Mouse (Mus musculus) CD4-positive, CD25-positive, alpha-beta regulatory T cell, adult 4 months (primary cell): ENCODE results near the gene Sphk2. TPM values are rescaled to one million over a fixed set of nuclear protein-coding genes. Genes with fewer than 3 reads are reported as not detected.
A peak's percentile ranks its signal among the peaks of the same experiment; 100 is the strongest.

ENCODE experiments used
- ATAC-seq: one replicate; pipeline ENCODE4 v1.8.0; 2017
- polyA plus RNA-seq, 2 experiments: library from polyadenylated mRNA; unstranded; fragments of 100-300 nt; shearing (Covaris generic); gene quantifications; one replicate each; pipeline ENCODE4 v1.2.1; 2017

Gene Sphk2
- polyA plus RNA-seq, 2 experiments from 2014 or later = 15.2 to 21.1 TPM

GRCm38 (mm10) chr7:45709677-45710355 lies 8.0 kb downstream of the Sphk2 start:
- no peak for ATAC-seq

- no peak for ATAC-seq
Observed at GRCm38 (mm10) chr7:45709036-45709435, 8.8 kb downstream of the Sphk2 start.

DNA sequence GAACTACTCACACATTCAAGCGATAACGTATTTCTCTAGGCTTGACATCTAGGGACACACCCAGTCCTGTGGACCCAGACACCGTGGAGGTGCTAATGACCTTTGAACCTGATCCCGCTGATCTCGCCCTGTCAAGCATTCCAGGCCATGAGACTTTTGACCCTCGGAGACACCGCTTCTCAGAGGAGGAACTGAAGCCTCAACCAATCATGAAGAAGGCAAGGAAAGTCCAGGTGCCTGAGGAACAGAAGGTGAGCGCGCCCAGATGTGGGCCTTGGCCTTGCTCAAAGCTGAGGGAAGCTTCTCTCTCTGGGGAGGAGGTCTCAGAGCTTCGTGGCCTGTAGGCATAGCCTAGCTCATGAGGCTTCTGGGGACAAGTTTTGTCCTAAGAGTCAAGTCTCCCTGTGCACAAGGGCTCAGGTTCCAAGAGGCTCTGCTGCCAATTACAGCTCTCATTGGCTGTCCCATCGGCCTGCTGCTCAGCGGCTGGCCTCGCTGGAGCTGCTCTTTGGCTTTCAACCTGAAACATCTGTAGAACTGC lies 9.5 kb downstream of the Sphk2 start:
- ATAC-seq = no peak

DNA sequence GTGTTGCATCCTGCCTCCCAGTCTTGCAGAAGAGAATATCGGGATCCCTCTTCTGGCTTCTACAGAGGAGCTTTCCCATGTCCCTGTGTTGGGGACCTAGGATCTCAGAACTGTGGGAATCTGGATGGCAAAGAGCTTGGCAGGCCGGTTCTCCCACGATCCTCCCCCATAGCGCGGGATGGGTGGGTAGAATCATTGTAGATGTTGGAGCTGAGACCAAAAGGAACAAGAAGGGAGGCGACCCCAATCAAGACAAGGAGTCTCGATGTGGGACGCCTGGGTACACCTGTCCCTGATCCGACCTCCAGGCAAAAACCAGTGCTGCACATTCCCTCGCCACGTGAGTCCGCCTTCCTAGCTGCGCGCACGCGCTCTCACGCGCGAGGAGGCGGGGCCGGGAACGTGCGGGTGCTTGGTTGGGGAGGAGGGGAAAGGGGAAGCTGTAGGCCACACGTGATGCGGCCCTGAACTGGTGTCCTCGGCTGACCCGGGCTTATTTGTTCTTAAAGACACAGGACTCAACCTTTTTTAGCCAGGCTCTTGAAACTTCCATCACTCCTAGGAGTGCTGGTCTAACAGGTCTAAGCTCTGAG lies 10.3 kb downstream of the Sphk2 start:
- ATAC-seq = peak; percentile 24

GRCm38 (mm10) chr7:45706721-45707241 lies 11.0 kb downstream of the Sphk2 start:
- ATAC-seq = peak; percentile 10

DNA sequence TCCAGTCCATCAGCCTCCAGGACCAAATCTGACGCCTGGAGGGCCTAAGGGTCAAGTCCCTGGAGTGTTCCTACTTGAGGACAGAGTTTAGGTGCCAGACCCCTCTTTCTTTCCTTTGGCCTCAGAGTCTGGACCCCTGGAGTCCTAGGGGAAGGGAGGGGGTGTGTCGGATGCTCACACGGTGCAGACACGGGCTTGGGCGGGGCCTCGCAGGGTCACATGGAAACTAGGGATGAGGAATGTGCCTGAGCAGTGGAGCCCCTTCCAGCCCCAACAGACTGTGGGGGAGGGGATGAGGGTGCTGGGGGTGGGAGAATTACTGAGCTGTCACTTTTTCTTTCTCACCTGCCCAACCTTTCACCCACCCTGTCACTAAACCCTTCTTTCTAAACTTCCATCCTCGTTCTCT lies 11.9 kb downstream of the Sphk2 start:
- ATAC-seq = no peak

GRCm38 (mm10) chr7:45705443-45705864 lies 12.3 kb downstream of the Sphk2 start:
- no peak for ATAC-seq

- peak; percentile 80 for ATAC-seq
Observed at GRCm38 (mm10) chr7:45704730-45705442, 12.9 kb downstream of the Sphk2 start, which contains the start of gene Dbp. Dbp (plus strand) TSS chr7:45705088.

DNA sequence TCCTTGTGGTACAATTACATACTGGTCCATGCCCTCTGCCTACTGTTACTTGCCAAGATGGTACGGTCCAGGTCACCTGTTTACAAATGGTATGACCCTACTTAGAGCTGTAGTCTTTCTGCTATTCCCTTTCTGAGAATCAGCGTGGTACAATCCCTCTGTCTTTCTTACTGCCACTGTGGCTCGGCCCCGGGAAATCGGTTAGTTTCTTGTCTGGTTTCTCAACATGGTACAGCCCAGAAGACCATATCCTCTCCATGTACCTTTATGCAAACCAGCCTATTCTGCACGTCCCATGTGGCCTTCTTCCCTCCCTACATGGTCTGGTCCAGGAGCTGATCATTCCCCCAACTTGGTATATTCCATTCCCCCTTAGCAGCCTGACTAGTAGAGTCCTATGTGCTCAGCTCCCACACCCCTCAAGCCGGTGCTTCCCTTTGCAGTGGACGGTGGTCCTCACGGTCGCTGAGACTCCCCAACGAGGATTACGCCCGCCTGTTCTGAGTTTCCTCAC lies 13.7 kb downstream of the Sphk2 start:
- ATAC-seq = peak; percentile 1

GRCm38 (mm10) chr7:45703521-45704033 lies 14.2 kb downstream of the Sphk2 start:
- ATAC-seq = no peak

DNA sequence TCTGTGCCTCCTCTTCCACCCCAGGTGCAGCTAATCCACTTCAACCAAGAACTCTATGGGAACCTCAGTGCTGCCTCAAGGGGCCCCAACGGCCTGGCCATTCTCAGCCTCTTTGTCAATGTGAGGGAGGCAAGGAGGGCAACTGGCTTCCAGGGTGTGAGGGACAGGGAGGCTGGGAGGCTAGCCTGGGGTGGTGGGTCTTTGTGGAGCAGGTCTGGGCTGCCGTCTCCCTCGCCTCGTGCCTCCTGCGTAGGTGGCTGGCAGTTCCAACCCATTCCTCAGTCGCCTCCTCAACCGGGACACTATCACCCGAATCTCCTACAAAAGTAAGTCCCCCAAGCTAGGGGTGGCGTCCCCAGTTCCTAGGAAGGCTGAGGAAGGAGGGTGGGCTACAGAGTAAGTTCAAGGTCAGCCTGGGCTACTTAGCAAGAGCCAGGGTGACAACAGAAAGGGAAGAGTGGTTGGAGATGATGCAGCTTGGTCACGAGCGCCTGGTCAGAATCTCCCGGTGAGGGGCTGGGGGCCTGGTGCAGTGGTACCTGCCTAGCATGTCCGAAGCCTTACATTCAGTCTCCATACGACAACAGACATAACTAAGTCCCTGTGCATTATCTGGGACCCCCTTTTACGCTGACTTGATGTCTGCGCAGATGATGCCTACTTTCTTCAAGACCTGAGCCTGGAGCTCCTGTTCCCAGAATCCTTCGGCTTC lies 14.8 kb downstream of the Sphk2 start:
- ATAC-seq = no peak

GRCm38 (mm10) chr7:45702316-45702715 lies 15.5 kb downstream of the Sphk2 start:
- no peak for ATAC-seq

- ATAC-seq = no peak
Observed at GRCm38 (mm10) chr7:45701607-45702006, 16.2 kb downstream of the Sphk2 start.

DNA sequence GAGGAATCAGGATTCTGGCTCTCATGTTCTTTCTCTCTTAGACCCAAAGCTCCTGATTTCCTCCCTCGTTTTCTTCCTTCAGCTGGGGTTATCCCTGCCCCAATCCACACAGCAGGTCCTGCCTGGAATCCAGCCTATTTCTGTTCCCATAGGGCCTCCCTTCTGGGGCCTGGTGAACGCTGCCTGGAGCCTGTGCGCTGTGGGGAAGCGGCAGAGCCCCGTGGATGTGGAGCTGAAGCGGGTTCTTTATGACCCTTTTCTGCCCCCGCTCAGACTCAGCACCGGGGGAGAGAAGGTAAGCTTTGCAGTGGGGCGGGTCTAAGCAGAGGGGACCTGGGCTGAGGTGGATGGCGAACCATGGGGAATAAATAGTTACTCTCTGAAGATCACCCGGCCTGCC lies 16.7 kb downstream of the Sphk2 start:
- no peak for ATAC-seq

DNA sequence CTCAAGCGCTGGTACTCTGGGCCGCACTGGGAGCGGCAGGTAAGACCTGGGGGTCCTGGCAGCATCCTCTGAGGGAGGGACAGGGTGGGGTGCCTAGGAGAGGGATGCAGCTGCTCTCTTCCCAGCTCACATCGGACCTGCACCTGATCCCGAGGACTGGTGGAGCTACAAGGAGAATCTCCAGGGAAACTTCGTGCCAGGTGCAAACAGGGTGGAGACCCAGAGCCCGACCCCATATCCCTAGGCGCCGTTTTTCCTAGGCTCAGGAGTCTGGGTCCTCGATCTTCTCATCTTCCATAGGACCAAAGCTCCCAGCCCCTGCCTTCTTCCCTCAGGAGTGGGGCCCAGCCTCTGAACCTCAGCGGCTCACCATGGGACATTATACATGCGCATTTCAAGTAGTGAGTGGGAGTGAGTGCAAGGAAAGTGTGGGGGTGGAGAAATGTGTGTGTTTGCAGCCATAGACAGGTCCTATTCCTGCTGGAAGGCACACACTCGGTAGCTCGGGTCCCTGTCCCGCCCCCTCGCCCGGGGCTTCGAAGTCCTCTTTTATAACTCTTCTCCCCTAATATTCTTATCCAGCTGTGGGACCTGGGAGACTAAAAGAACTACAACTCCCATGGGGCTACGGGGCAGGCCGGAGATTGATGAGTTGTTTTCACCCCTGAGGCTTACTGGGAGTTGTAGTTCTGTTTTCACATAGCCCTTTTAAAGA lies 17.3 kb downstream of the Sphk2 start:
- ATAC-seq = peak; percentile 25

- ATAC-seq = no peak
Observed at GRCm38 (mm10) chr7:45699523-45700141, 18.2 kb downstream of the Sphk2 start, which contains the start of gene Car11. Car11 (plus strand) TSS chr7:45699843.

DNA sequence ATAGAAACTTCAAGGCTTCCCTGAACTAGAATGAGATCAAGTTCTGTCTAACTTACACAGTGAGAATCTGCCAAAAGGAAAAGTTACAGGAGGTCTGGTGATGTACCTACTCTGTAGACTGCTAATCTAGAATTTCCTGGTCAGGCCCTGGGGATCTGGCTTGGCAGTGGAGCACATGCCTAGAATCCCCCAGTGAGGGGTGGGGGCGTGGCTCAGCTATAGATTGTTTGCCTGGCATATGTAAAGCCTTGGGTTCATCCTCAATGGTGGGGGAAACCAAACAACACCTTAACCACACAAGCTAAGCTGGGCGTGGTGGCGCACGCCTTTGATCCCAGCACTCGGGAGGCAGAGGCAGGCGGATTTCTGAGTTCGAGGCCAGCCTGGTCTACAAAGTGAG lies 19.9 kb downstream of the Sphk2 start:
- ATAC-seq = no peak

GRCm38 (mm10) chr7:45695098-45695497 lies 22.7 kb downstream of the Sphk2 start:
- peak; percentile 37 for ATAC-seq

GRCm38 (mm10) chr7:45693921-45694591 lies 23.7 kb downstream of the Sphk2 start, which contains the start of gene Sec1:
Sec1 (minus strand) TSS chr7:45694402.
- no peak for ATAC-seq

DNA sequence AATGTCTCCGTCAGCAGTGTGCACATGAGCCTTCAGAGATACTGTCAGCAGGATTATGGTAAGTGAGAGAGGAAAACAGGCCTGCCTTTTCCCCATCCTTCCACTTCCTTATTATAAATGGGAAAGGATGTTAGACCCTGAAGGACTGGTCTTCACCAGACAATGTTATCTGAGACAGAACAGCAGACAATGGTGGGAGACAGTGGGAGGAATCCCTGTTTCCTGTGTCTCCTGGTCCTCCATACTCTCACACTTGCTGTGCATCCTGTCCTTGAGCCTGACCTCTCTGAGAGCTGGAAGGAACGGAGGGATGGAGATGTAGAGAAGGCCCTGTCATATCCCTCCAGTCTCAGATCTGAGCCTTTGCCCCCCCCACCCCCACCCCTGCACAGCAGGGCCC lies 25.4 kb downstream of the Sphk2 start:
- no peak for ATAC-seq
